Mouse (Mus musculus) hindbrain, embryonic 10.5 days (tissue): ENCODE results near the gene Ctsz. TPM values are rescaled to one million over a fixed set of nuclear protein-coding genes. Genes with fewer than 3 reads are reported as not detected.

Source experiments
- DNase-seq: peaks from one replicate; pipeline ENCODE4 v3.0.0-alpha.2; 2017; ENCODE audit warnings: low spot score
- H3K27ac ChIP-seq: fragments of 300-500 bp; sonication (generic); 2 replicates; pipeline ENCODE4 v1.5.1; 2016; ENCODE audit warnings: mild to moderate bottlenecking, moderate library complexity
- H3K27me3 ChIP-seq: fragments of 300-500 bp; sonication (generic); 2 replicates; pipeline ENCODE4 v1.6.1; 2016; ENCODE audit warnings: mild to moderate bottlenecking; ENCODE audit not compliant: poor library complexity, insufficient read depth, severe bottlenecking
- H3K36me3 ChIP-seq: fragments of 300-500 bp; sonication (generic); 2 replicates; pipeline ENCODE4 v1.6.1; 2016; ENCODE audit warnings: mild to moderate bottlenecking, moderate library complexity
- H3K4me1 ChIP-seq: fragments of 300-500 bp; sonication (generic); replicated peaks from 2 replicates; pipeline ENCODE4 v1.6.1; 2016; ENCODE audit warnings: mild to moderate bottlenecking
- H3K4me3 ChIP-seq: fragments of 300-500 bp; sonication (generic); 2 replicates; pipeline ENCODE4 v1.5.1; 2016; ENCODE audit warnings: mild to moderate bottlenecking, moderate library complexity
- H3K9me3 ChIP-seq: fragments of 300-500 bp; sonication (generic); 2 replicates; pipeline ENCODE4 v1.6.1; 2016; ENCODE audit warnings: mild to moderate bottlenecking, moderate library complexity
- WGBS: fragments of 180-500 bp; shearing (Covaris S2); methylation state at CpG from one replicate; pipeline ENCODE4 v1.1.7; 2016; 5-methylcytosine and 5-hydroxymethylcytosine counted together
- polyA plus RNA-seq: library from polyadenylated mRNA; unstranded; fragments of >200 nt; fragmentation: Nextera tagmentation; extraction: Ambion mirVana; gene quantifications from 2 replicates; pipeline ENCODE4 v1.2.1, GENCODE M21; 2016

The Ctsz gene
- polyA plus RNA-seq, 1 experiment from 2014 or later = 104 TPM

GRCm38 (mm10) chr2:174453681-174454080, 14.8 kb upstream of the Ctsz start:
- no peak overlapping the region for H3K27ac ChIP-seq
- peaks cover 16% of the 10 kb centered on the region for H3K4me1 ChIP-seq
- no peak overlapping the region for H3K4me3 ChIP-seq
- no peak for DNase-seq
- no peaks in the 10 kb centered on the region for H3K27me3 ChIP-seq
- WGBS = 77% methylated on average over 7 of the region's 7 CpGs
- no peaks in the 10 kb centered on the region for H3K36me3 ChIP-seq
- H3K9me3 ChIP-seq = no peaks in the 10 kb centered on the region

- DNase-seq = no peak
- Histone ChIP-seq H3K27ac (no peak within 1 kb of the TSS), H3K4me3 (no peak within 1 kb of the TSS), H3K36me3 (no peaks in the 10 kb centered on the region), H3K27me3 (no peaks in the 10 kb centered on the region), H3K9me3 (no peaks in the 10 kb centered on the region), H3K4me1 (peaks cover 16% of the 10 kb centered on the region)
- WGBS = 75% methylated on average over 4 of the region's 4 CpGs
Observed at GRCm38 (mm10) chr2:174450353-174450752, 11.5 kb upstream of the Ctsz start, which contains the start of gene Tubb1. Tubb1 (plus strand) TSS chr2:174450695.

- Histone ChIP-seq H3K9me3 (no peaks in the 10 kb centered on the region), H3K27ac (no peak overlapping the region), H3K36me3 (no peaks in the 10 kb centered on the region), H3K27me3 (no peaks in the 10 kb centered on the region), H3K4me1 (peaks cover 15% of the 10 kb centered on the region), H3K4me3 (no peak overlapping the region)
- DNase-seq = no peak
- 85% methylated on average over 4 of the region's 4 CpGs for WGBS
Observed at GRCm38 (mm10) chr2:174448405-174448804, 9.6 kb upstream of the Ctsz start.

GRCm38 (mm10) chr2:174446905-174447304, 8.1 kb upstream of the Ctsz start:
- H3K36me3 ChIP-seq = no peaks in the 10 kb centered on the region
- DNase-seq = no peak
- H3K4me3 ChIP-seq = no peak overlapping the region
- H3K27ac ChIP-seq = peak overlapping the region; percentile 6; the same call in 1 of the 2 replicates
- H3K9me3 ChIP-seq = no peaks in the 10 kb centered on the region
- no peaks in the 10 kb centered on the region for H3K27me3 ChIP-seq
- 68% methylated on average over 8 of the region's 8 CpGs for WGBS
- peaks cover 26% of the 10 kb centered on the region for H3K4me1 ChIP-seq

DNA sequence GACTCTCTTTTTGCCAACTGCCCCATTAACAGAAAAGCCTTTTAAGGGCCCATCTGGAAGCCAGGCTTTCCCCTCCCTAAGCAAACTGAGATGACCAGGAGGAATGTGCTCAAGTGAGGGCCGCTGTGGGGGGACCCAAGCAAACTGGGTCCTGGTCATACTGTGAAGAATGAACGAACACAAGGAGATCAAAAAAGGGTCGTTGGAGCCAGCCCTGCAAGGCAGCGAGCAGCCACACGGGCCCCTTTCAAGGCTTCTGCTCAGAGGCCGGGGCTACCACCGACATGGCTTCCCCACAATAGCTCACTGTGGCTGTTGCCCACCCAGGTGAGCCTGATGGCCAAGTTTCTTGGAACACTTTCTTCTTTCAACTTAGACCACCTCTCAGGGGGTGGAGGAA, 7.7 kb upstream of the Ctsz start:
- DNase-seq = no peak
- 53% methylated on average over 7 of the region's 7 CpGs for WGBS
- H3K4me3 ChIP-seq = no peak overlapping the region
- no peaks in the 10 kb centered on the region for H3K27me3 ChIP-seq
- H3K9me3 ChIP-seq = no peaks in the 10 kb centered on the region
- H3K27ac ChIP-seq = peak overlapping the region; percentile 6; the same call in 1 of the 2 replicates
- peaks cover 26% of the 10 kb centered on the region for H3K4me1 ChIP-seq
- H3K36me3 ChIP-seq = no peaks in the 10 kb centered on the region

DNA sequence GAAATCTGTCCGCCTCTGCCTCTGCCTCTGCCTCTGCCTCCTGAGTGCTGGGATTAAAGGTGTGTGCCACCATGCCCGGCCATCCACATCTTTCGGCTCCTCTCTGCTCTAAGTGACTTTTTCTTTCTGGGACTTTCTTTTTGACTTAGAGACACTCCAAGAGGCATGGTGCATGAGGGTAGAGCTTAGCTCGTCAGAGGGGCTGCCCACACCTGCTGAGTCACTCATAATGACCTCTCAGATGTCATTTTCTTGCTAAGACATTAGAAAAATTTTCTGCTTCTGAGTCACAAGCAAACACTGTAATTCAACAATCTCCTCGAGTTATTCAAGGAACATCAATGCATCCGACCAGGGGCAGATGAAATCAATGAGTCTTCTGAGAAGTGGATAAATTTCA, 6.2 kb upstream of the Ctsz start:
- Histone ChIP-seq H3K36me3 (no peaks in the 10 kb centered on the region), H3K4me3 (no peak overlapping the region), H3K9me3 (no peaks in the 10 kb centered on the region), H3K27ac (no peak overlapping the region), H3K4me1 (peaks cover 26% of the 10 kb centered on the region), H3K27me3 (no peaks in the 10 kb centered on the region)
- no peak for DNase-seq
- 88% methylated on average over 6 of the region's 6 CpGs for WGBS

GRCm38 (mm10) chr2:174444359-174444758, 5.5 kb upstream of the Ctsz start:
- H3K9me3 ChIP-seq = no peaks in the 10 kb centered on the region
- peaks cover 33% of the 10 kb centered on the region for H3K4me1 ChIP-seq
- WGBS = 84% methylated on average over 7 of the region's 7 CpGs
- no peak overlapping the region for H3K27ac ChIP-seq
- H3K27me3 ChIP-seq = no peaks in the 10 kb centered on the region
- H3K36me3 ChIP-seq = no peaks in the 10 kb centered on the region
- no peak overlapping the region for H3K4me3 ChIP-seq
- no peak for DNase-seq

GRCm38 (mm10) chr2:174443046-174443445, 4.2 kb upstream of the Ctsz start:
- no peak for DNase-seq
- no peaks in the 10 kb centered on the region for H3K36me3 ChIP-seq
- peaks cover 46% of the 10 kb centered on the region for H3K4me1 ChIP-seq
- H3K27me3 ChIP-seq = no peaks in the 10 kb centered on the region
- 0 out of 2 replicates have a peak overlapping the region, but pooled peaks have one; percentile 56 for H3K27ac ChIP-seq
- WGBS = 60% methylated on average over 2 of the region's 2 CpGs
- no peak overlapping the region for H3K4me3 ChIP-seq
- H3K9me3 ChIP-seq = no peaks in the 10 kb centered on the region

GRCm38 (mm10) chr2:174442460-174442859, 3.6 kb upstream of the Ctsz start:
- DNase-seq = no peak
- no peaks in the 10 kb centered on the region for H3K27me3 ChIP-seq
- H3K36me3 ChIP-seq = peaks cover under 1% of the 10 kb centered on the region; the same call in 1 of the 2 replicates
- no peaks in the 10 kb centered on the region for H3K9me3 ChIP-seq
- WGBS = 85% methylated on average over 9 of the region's 9 CpGs
- H3K4me3 ChIP-seq = no peak overlapping the region
- H3K4me1 ChIP-seq = peaks cover 52% of the 10 kb centered on the region
- H3K27ac ChIP-seq = no peak overlapping the region

DNA sequence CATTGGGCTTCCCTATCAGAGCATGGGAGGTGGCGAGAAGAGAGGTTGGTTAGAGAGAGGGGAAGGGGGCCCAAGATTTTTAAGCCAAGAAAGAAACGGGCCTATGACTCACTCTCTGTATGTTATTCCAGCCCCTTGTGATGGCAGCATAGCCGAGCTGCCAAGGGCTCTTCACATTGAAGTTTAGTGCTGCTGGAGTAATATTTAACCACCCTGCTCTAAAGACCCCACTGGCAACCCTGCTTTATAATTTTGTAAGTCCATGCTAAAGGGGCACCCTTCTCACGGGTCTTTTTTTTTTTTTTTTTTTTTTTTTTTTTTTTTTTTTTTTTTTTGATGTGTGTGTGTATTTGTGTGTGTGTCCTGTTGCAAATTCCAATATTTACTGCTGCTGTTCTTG, 3.1 kb upstream of the Ctsz start:
- WGBS = 87% methylated on average over 4 of the region's 4 CpGs
- no peak for DNase-seq
- Histone ChIP-seq H3K9me3 (no peaks in the 10 kb centered on the region), H3K36me3 (peaks cover 6% of the 10 kb centered on the region; the same call in 1 of the 2 replicates), H3K4me3 (no peak overlapping the region), H3K4me1 (peaks cover 54% of the 10 kb centered on the region), H3K27me3 (no peaks in the 10 kb centered on the region), H3K27ac (no peak overlapping the region)

GRCm38 (mm10) chr2:174439961-174440360, 1.1 kb upstream of the Ctsz start:
- Histone ChIP-seq H3K27me3 (no peaks in the 10 kb centered on the region), H3K36me3 (peaks cover 23% of the 10 kb centered on the region), H3K9me3 (no peaks in the 10 kb centered on the region), H3K4me1 (peaks cover 44% of the 10 kb centered on the region), H3K4me3 (no peak overlapping the region), H3K27ac (no peak overlapping the region; the same call in 1 of the 2 replicates)
- WGBS = 76% methylated on average over 9 of the region's 9 CpGs
- DNase-seq = no peak

GRCm38 (mm10) chr2:174439450-174439838, 605 bp upstream of the Ctsz start:
- peak overlapping the region; percentile 91 for H3K27ac ChIP-seq
- 42% methylated on average over 5 of the region's 5 CpGs for WGBS
- no peak for DNase-seq
- peak overlapping the region; percentile 64; the same call in 1 of the 2 replicates for H3K4me3 ChIP-seq
- peaks cover 28% of the 10 kb centered on the region for H3K36me3 ChIP-seq
- no peaks in the 10 kb centered on the region for H3K9me3 ChIP-seq
- peaks cover 48% of the 10 kb centered on the region for H3K4me1 ChIP-seq
- no peaks in the 10 kb centered on the region for H3K27me3 ChIP-seq

- WGBS = 70% methylated on average over 11 of the region's 11 CpGs
- Histone ChIP-seq H3K9me3 (no peaks in the 10 kb centered on the region), H3K36me3 (peaks cover 40% of the 10 kb centered on the region), H3K27me3 (no peaks in the 10 kb centered on the region), H3K4me3 (peak overlapping the region; percentile 64), H3K27ac (peak overlapping the region; percentile 91), H3K4me1 (peaks cover 54% of the 10 kb centered on the region)
- no peak for DNase-seq
Observed at GRCm38 (mm10) chr2:174438181-174438580, 658 bp downstream of the Ctsz start.

DNA sequence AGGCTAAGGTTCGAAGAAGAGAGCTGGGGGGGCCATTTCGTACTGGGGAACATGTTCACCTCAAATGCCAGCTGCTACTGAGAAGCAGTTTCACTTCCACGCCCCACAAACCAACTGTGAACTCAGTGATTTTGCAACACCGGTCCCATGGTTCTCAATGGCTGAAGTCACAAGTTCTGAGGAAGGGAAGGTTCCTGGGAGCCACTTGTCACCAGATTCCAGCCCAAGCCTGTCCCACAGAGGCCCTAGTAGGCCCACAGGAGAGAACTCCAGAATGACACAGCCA, 1.2 kb downstream of the Ctsz start:
- no peak for DNase-seq
- H3K36me3 ChIP-seq = peaks cover 44% of the 10 kb centered on the region
- peaks cover 49% of the 10 kb centered on the region for H3K4me1 ChIP-seq
- WGBS = 98% methylated on average over 4 of the region's 4 CpGs
- no peaks in the 10 kb centered on the region for H3K27me3 ChIP-seq
- peak overlapping the region; percentile 91 for H3K27ac ChIP-seq
- H3K4me3 ChIP-seq = peak overlapping the region; percentile 64
- no peaks in the 10 kb centered on the region for H3K9me3 ChIP-seq
